Mouse (Mus musculus): Measurements from ENCODE around the gene Spatc1l.

Spatc1l gene

GRCm38 (mm10) chr10:76596338-76596737, 34.3 kb downstream of the Spatc1l start:
- no peak for DNase-seq (ENCODE audit: extremely low spot score, low spot score)

GRCm38 (mm10) chr10:76602690-76603089, 40.6 kb downstream of the Spatc1l start:
- DNase-seq (ENCODE audit: extremely low spot score, low spot score): no peak

GRCm38 (mm10) chr10:76612473-76612872, 50.4 kb downstream of the Spatc1l start:
- no peak for DNase-seq (ENCODE audit: extremely low spot score, low spot score)
